Mouse (Mus musculus) spleen, postnatal 14 days (tissue): ENCODE data around the gene Eef1e1.
"Not testable (repeated sequence)": the region's sequence is repeated elsewhere in the genome, so short reads cannot be mapped to it uniquely, and the experiment has no call there.

Experiments
- DNase-seq, 2 experiments: peaks; one replicate each; pipeline ENCODE4 v3.0.0; 2021 to 2022; ENCODE audit warnings: low spot score in 2 of 2

The Eef1e1 gene

DNA sequence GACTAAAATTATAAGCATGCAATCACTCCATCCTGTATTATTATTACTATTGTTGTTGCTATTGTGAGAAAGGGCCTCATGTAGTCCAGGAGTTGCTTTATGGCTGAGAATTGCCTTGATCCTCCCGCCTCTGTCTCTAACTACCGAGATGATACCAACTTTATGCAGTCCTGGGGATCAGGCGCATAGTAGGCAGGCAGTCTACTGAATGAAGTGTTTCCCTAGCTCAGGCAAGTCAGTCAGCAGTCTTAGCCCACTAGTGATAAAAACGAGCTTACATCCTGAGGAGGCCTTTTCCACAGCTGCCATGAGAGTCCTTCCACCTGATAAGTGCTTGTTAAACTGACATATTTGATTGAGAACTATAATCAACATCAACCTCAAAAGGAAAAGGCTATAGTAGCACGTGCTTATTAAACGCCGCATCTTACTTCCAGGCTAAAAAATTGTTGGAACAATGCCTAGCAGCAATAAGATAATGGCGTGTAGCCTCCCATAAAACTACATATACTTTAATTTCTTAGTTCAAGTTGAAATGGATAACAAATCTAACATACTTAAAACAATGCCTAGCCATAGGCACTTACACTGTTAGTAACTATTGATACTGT lies 34.5 kb downstream of the Eef1e1 start:
- no peak for DNase-seq

DNA sequence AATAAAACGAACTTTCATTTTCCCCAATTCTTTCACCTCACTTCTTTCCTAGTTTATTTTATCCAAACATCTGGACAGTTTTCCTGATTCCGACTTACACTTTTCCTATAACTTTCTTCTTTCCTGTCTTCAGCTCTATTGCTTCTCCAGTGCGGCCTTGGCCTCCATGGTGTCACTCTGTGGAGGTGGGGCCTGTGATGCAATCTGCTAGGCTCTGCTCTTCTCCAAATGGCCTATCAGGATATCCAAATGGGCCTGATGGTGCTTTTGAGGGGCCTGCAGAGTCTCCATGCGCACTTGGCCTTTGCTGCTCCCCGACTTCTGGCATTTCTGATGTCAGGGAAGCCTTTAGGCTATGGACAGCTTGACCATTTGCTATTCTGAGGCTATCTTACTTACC lies 35.6 kb downstream of the Eef1e1 start:
- DNase-seq: no peak

GRCm38 (mm10) chr13:38618001-38618630 lies 40.7 kb downstream of the Eef1e1 start:
- DNase-seq: not testable (repeated sequence)

DNA sequence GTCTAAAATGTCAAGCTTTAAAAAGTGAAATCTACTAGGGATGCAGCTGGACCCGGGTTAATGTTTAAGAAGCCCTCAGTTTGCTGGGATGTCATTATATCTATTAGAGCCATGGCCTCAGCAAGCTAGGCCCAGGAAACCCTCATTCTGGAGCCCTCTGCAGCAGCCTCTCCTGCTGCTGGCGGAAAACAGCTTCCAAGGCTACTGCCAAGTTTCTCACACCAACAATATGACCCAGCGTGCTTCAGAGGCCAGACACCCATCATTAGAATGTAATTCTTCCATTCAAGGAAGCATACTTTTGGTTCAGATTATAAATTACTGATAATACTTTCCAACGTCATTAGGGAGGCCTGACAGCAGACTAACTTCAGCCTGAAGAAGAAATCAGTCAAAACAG lies 42.0 kb downstream of the Eef1e1 start:
- no peak for DNase-seq

DNA sequence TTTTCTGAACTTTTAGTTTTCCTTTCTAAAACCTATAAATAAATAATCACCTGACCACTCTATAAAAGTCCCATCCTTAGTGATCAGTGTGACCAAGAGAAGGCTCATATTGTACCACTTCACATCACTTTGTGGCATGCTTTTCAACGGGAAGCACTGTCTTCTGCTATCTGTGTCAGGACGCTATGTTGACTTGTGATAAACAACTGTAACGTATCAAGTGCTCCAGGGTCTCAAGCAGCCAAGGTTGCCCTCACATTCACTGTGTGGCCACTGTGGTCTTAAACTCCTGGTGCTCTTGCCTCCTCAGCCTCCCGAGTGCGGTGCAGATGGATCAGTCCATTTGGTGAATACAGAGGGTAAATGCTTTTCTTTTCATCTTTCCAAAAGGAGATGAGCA lies 43.2 kb downstream of the Eef1e1 start:
- DNase-seq: no peak

DNA sequence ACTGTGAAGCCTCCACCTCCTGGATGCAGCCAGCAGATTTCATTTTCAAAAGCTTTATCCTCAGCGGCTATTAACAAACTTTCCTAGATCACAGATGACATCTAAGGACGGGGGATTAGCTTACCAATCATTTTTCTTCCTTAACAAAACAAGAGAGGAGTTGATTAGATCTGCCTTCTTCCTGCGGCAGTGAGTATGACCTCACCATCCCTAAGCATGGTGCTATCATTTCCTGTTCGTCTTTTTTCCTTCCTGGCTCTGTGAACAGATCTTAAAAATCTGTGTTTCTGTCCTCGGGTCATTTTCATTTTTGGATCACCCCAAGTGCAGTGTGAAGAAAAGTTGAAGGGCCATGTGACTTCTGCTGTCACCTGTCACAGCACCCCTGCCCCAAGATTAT lies 44.6 kb downstream of the Eef1e1 start:
- no peak for DNase-seq

DNA sequence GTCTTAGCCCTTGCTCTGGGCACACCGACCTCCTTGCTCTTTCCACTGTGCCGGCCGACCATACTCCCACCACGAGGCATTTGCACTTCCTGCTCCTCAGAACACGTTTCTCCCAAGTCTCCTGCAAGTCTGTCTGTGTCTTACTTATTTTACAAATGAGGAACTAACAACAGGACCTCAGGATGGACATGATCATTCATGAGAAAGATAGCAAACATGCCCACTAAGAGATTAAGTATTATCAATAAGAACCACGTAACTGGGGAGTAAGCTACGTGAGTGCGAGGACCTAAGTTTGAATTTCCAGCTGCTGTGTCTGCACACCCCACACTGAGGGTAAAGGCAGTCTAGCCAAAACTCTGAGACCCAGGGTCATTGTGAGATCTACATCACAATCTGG lies 45.3 kb downstream of the Eef1e1 start:
- DNase-seq: no peak

DNA sequence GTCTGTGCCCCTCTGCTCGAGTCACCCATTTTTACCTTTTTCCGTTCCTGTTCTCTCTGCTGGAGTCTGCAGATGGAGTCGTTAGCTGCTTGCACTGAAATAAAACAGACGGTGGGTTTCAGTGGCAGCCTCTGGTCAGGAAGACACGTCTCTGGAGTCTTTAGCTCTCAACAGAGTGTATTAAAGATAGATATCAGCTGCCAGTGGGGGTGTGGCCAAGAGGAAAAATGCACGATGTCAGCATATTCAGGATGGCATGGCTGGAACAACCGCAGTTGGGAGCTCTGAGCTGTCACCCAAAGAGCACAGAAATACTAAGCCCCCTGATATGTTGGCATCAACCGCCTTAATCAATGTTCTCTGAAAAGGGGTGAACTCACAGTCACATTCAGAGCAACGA lies 46.2 kb downstream of the Eef1e1 start:
- DNase-seq: no peak

DNA sequence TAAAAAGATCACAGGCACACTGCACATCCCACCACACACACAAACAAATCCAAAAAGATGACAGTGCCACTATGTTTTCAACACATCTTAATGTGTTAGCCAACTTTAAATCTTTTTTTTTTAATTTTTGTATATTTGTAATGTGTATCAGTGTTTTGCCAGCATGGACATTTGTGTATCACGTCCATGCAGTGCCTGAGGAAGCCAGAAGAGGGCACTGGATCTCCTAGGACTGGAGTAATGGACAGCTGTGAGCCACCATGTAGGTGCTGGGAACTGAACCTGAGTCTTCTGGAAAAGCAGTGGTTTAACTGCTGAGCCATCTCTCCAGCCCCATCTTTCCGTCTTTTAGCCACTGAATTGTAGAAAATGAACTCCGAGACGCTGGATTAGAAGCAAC lies 46.7 kb downstream of the Eef1e1 start:
- no peak for DNase-seq

- no peak for DNase-seq
Observed at GRCm38 (mm10) chr13:38610336-38610735, 48.5 kb downstream of the Eef1e1 start.

- no peak for DNase-seq
Observed at GRCm38 (mm10) chr13:38607130-38607529, 51.7 kb downstream of the Eef1e1 start.

- no peak for DNase-seq
Observed at GRCm38 (mm10) chr13:38605353-38605752, 53.5 kb downstream of the Eef1e1 start.

GRCm38 (mm10) chr13:38602966-38603365 lies 55.9 kb downstream of the Eef1e1 start:
- DNase-seq: no peak

- DNase-seq: no peak
Observed at GRCm38 (mm10) chr13:38602243-38602832, 56.5 kb downstream of the Eef1e1 start.

DNA sequence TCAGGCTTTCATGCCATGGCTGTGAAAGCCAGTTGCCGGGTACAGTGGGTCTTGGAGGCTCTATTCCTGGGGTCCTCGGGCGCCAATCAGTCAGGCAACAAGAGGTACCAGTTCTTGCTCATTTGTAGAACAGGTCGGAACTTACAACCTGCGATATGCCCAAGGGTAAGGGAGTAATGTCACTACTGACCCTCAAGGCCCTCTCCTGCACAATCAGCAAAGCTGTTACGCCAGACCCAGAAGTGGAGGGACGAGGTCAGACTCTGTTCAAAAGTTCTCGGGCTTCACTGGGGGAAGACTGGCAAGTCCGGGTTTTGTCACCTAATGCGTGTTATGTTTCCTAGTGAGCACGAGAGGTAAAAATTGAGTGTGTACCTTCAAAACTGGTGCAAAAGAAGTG lies 58.0 kb downstream of the Eef1e1 start:
- DNase-seq: no peak

DNA sequence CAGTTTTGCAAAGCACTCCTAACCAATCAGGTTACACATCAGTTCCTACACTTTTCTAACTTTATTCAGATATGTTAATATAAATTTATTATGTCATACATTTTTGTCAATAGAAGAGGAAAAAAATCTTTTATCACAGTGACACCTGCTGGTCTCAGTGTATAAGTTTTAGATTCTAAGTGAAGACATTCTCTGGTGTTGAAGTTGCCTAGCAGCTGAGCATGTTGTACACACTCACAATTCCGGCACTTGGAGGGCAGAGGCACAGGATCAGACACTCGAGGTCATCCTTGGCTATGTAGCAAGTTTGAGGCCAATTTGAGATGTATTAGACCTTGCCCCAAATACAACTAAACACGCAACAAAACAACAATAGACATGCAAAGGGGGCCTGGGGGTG lies 61.8 kb downstream of the Eef1e1 start:
- DNase-seq: no peak

DNA sequence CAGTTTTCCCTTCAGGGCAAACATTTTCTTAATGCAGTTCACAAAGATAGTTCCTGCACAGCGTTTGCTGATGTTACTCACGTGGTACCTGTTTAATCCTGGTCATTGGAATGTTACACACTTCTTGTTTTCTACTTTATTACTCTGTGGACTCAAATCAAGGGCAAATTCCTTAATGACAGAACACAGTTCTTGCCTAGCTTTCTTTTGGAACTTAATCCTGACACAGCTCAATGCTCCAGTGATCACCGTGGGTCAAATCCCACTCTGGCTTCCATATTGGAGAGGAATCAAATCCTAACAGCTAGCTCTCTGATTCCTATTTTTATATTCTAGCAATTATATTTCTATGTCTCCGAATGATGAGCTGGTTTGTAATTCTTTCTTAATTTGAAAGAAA lies 62.4 kb downstream of the Eef1e1 start:
- DNase-seq: no peak
